Mouse (Mus musculus): Measurements from ENCODE around the gene Gcn1l1.

GRCm38 (mm10) chr5:115554536-115555291 lies 10.3 kb upstream of the Gcn1l1 start:
- TF ChIP-seq CTCF (IDR thresholded peaks at IDR 0.05; ENCODE audit: insufficient read depth, low read depth, low read length) (no peak), POLR2A (IDR thresholded peaks at IDR 0.05; ENCODE audit: insufficient read depth, low read depth, low read length) (no peak)

Measured in olfactory bulb, adult 2 months (tissue).